Mouse (Mus musculus) E14TG2a.4 (cell line): ENCODE results near the gene Otop2.

ENCODE experiments used
- CTCF ChIP-seq: conservative IDR thresholded peaks from 2 replicates; pipeline ENCODE4 v1.5.1; 2014; ENCODE audit warnings: low read length
- NANOG ChIP-seq: IDR thresholded peaks from 2 replicates; pipeline ENCODE4 v1.6.1; 2014; ENCODE audit warnings: borderline replicate concordance, low read length, mixed read lengths
- POU5F1 ChIP-seq: IDR thresholded peaks from 2 replicates; pipeline ENCODE4 v1.6.1; 2014; ENCODE audit warnings: low read length, borderline replicate concordance

DNA sequence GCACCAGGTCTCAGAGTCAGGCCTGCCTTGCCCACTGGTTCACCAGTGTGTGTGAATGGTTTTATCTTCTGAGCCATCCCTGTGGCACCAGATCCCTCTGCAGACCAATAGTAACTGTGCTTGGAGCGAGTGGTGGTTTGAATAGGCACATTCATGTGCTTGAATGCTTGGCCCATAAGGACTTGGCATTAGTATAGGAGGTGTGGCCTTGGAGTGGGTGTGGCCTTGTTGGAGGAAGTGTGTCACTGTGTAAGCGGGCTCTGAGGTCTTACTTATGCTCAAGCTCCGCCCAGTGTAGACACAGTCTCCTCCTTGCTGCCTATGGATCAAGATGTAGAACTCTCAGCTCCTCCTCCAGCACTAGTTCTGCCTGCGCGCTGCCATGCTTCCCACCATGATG, 19.6 kb upstream of the Otop2 start:
- TF ChIP-seq CTCF, result no peak
- no peak for TF ChIP-seq POU5F1
- TF ChIP-seq NANOG, result no peak
